Mouse (Mus musculus): ENCODE measurements around the gene Zp3.

The Zp3 gene

GRCm38 (mm10) chr5:135962125-135962491 lies 17.8 kb upstream of the Zp3 start:
- DNase-seq (ENCODE audit: low spot score), result no peak

GRCm38 (mm10) chr5:135962492-135963279 lies 17.2 kb upstream of the Zp3 start:
- DNase-seq (ENCODE audit: low spot score), result peak; percentile 98

GRCm38 (mm10) chr5:135963280-135963627 lies 16.6 kb upstream of the Zp3 start:
- DNase-seq (ENCODE audit: low spot score), result no peak

- DNase-seq (ENCODE audit: low spot score), result peak; percentile 60
Observed at GRCm38 (mm10) chr5:135965501-135965930, 14.4 kb upstream of the Zp3 start.

DNA sequence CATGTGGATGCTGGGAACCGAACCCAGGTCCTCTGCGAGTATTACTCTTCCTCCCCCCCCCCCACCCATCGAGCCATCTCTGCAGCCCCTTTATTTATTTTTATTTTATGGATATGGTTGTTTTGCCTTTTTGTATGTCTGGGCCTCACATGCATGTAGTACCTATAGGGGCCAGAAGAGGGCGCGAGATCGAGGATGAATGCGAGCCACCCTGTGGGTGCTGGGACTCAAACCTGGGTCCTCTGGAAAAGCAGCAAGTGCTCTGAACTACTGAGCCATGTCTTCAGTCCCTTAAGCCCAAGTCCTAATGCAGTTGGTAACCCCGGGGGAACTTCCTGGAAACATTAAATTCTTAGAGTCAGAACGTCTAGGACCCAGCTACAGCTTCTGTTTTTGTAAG lies 13.0 kb upstream of the Zp3 start:
- no peak for DNase-seq (ENCODE audit: low spot score)

DNA sequence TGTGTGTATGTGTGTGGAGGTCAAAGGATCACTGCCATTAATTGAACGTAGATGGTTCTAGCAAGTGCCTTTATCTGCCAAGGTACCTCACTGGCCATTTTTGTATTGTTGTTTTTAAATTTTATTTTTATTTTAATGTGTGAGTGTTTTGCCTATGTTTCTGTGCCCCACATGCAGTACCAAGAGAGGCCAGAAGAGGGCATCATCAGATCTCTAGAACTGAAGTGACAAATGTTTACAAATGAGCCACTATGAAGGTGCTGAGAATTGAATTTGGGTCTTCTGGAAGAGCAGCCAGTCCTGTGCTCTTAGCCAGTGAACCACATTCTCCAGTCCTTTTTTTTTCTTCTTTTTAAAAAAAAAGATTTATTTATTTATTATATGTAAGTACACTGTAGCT lies 11.1 kb upstream of the Zp3 start:
- no peak for DNase-seq (ENCODE audit: low spot score)

DNA sequence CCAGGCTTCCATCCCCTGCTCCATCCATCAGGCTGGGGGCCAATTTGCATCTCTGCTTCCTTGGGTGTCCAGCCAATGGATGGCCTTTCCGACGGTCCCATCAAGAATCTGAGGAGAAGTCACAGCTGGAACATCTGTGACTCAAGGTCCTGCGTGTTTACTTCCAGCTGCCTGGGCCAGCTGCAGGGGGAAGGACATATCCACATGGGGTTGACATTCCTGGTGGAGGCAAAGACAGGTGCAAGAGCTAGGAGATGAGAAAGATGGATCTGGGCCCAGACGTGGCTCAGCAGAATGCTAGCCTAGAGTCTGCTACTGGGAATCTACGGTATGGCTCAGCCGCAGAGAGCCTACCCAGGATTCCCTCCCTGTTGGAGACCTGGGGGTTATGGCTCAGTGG lies 9.7 kb upstream of the Zp3 start:
- no peak for DNase-seq (ENCODE audit: low spot score)

- DNase-seq (ENCODE audit: low spot score), result no peak
Observed at GRCm38 (mm10) chr5:135971876-135972275, 8.0 kb upstream of the Zp3 start.

DNA sequence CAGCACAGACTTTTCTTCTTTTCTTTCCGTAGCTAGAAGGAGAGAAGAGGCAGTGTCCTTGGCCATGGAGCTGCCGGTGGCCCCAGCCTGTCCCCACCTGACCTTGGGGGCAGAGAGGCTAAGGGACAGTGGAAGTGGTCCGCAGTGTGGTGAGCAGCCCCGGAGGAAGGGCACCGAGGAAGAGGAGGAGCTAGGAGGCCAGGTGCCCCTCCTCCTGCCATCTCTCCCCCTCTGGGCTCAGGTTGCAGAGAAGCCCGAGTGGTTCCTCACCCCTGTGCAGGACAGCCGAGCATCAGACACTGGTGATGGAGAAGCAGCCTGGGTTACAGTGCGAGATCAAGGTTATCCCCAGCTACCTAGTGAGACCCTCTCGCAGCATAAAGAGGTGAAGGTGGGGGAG lies 5.5 kb upstream of the Zp3 start, which contains the start of gene Ssc4d:
TSS of gene Ssc4d (minus strand) at position 167 of the 400 bp plus-strand sequence.
- no peak for DNase-seq (ENCODE audit: low spot score)

DNA sequence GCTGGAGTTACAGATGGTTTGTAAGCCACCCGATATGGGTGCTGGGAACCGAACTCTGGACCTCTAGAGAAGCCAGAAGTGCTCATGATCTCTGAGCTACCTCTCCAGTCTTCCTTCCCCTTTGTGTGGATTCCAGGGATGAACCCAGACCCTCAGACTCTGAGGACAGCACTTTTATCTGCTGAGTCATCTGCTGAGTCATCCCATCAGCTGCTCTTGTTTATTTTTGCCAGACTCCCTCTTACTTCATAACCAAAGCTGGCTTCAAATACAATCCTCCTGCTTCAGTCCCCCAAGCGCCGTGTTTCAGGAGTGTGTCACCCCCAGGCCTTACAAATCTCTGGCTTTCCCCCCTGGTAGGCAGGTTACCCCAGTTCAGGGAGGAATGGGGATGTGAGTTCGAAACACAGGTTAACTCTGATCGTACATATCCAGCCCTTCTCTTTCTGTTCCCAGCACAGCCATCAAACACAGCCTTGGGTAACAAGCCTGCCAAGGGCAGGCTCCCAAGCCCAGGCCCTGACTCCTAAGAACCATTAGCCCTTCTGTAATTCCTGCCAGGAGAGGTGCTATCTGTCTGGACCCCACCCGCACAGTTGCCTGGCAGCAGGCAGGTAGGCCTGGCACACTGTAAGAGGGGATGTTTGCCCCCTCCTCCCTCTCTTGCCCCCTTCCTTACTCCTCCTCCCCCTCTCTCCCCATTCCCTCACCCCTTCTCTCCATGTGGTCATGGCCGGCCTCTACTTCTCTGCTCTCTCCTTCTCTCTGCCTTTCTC lies 3.8 kb upstream of the Zp3 start:
- DNase-seq (ENCODE audit: low spot score), result no peak

DNA sequence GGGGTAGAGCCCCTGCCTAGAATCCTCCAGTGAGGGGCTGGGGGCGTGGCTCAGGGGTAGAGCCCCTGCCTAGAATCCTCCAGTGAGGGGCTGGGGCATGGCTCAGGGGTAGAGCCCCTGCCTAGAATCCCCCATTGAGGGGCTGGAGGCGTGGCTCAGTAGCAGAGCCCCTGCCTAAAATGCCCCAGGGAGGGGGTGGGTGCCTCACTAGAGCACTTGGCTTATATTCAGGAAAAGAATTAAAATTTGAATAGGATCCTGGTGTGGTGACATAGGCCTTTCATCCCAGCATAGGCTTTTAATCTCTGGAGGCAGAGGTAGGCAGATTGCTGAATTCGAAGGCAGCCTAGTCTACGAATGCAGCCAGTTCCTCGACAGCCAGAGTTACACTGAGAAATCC lies 518 bp upstream of the Zp3 start:
- no peak for DNase-seq (ENCODE audit: low spot score)

DNA sequence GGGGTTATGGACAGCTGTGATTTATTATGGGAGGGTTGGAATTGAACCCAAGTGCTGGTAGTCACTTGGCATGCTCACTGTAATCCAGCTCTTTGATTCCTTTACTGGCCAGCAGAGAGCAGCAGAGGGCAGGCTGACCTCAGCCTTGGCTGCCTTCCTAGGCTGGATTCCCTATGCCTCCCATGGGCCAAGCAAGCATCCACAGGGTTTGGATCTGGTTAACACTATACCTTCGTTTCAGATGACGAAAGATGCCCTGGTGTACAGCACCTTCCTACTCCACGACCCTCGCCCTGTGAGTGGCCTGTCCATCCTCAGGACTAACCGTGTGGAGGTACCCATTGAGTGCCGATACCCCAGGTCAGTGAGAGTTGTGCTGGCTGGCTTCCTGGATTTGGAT lies 2.5 kb downstream of the Zp3 start:
- DNase-seq (ENCODE audit: low spot score), result peak; percentile 56

DNA sequence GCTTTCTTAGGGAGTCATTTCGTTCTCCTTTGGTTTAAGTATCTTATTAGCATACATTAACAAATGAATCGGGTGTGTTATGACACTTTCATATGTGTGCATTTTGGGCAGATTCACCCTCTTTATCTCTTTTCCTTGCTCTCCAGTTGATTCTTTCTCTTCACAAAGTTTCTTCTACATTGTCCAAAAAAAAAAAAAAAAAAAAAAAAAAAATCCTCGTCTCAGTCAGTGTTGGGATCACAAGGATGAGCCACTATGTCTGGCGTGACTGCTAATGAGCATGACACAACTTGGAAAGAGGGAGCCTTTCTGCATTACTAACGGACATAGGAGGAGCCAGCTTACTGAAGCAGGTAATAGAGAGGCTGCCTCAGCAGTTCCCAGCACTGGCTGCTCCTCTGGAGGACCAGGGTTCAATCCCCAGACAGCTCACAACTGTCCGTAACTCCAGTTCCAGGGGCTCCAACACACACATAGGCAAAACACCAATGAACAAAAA lies 4.7 kb downstream of the Zp3 start:
- no peak for DNase-seq (ENCODE audit: low spot score)

GRCm38 (mm10) chr5:135987248-135987647 lies 7.3 kb downstream of the Zp3 start:
- no peak for DNase-seq (ENCODE audit: low spot score)

GRCm38 (mm10) chr5:135990601-135991000 lies 10.7 kb downstream of the Zp3 start:
- DNase-seq (ENCODE audit: low spot score), result no peak

- DNase-seq (ENCODE audit: low spot score), result no peak
Observed at GRCm38 (mm10) chr5:135993381-135993965, 13.6 kb downstream of the Zp3 start.

DNA sequence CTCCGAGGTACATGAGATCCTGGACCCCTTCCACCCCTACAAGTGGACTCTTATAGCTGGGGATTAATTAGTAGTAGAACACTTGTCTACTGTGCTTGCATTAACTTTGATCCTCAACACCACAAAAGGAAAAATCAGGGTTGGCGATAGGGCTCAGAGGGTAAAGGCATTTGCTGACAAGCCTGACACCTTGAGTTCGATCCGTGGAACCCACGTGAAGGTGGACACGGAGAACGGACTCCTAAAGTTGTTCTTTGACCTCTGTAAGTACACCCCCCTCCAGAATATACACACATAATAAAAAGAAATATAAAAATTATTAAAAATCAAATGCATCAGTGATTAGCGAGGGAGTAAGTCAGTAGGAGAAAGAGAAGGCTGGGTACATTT lies 14.4 kb downstream of the Zp3 start:
- DNase-seq (ENCODE audit: low spot score), result no peak

- DNase-seq (ENCODE audit: low spot score), result peak; percentile 86
Observed at GRCm38 (mm10) chr5:135994725-135995687, 15.1 kb downstream of the Zp3 start, which contains the start of gene Dtx2. Gene Dtx2, plus strand, starts transcription at chr5:135994800.

- no peak for DNase-seq (ENCODE audit: low spot score)
Observed at GRCm38 (mm10) chr5:135996162-135996561, 16.3 kb downstream of the Zp3 start.

DNA sequence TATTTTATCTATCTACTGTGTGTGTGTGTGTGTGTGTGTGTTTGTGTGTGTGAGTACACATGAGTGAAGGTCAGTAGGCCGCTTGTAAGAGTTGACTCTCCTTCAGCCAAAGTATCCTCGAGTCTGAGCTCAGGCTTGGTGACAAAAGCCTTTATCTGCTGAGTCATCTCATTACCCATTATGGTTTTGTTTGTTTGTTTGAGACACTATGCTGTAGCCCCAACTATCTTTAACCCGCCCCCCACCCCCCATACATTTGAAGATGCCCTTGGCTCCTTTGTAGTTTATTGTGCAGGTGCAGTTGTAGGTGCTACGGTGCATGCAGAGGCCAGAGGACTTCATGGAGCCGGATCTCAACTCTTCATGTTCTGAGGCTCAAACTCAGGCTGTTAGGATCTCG lies 21.3 kb downstream of the Zp3 start:
- no peak for DNase-seq (ENCODE audit: low spot score)

DNA sequence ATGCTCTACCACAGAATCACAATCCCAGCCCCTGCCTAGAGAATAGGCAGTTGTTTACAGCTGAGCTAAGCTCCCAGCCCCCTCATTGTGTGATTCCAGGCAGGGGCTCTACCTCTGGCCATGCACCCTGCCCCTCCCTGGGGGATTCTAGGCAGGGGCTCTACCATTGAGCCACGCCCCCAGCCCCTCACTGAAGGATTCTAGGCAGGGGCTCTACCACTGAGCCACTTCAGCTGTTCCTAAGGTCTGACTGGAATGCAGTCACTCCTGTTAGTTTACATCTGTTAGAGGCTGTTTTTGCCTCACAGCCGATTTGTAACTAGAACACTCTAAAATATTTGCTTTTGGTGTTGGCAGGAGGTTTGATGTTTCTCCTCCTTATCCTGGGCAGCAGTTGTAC lies 22.4 kb downstream of the Zp3 start:
- DNase-seq (ENCODE audit: low spot score), result no peak

DNA sequence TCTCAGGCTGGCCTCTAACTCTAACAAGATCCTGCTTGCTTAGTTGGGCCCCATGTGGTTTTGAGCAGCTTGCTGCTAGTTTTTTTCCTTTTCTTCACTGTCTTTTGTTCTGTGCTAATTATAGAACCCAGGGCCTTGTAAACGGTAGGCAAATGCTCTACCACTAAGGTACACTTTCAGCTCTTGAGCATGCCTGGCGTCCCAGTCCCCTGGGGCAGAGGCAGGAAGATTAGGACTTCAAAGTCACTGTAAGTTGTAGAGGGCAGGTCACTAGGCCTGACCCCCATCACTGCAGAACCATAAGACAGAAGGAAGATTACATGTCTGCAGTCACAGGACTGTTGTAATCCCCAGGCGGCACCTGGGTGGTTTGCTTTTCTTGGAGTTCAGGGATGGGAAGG lies 22.9 kb downstream of the Zp3 start:
- no peak for DNase-seq (ENCODE audit: low spot score)

Data from ovary, postnatal 36 days (tissue).